Mouse (Mus musculus): ENCODE measurements around the gene Calr.

The Calr gene

GRCm38 (mm10) chr8:84815547-84815946 is 31.2 kb downstream of the Calr start:
- DNase-seq (ENCODE audit: low spot score in 2 of 2) = peak; percentile 91 to 95

- DNase-seq (ENCODE audit: low spot score in 2 of 2) = no peak
Observed at GRCm38 (mm10) chr8:84814555-84815441, 31.9 kb downstream of the Calr start.

GRCm38 (mm10) chr8:84814240-84814554 is 32.5 kb downstream of the Calr start:
- DNase-seq (ENCODE audit: low spot score in 2 of 2) = no peak

GRCm38 (mm10) chr8:84813830-84814229 is 32.9 kb downstream of the Calr start:
- DNase-seq (ENCODE audit: low spot score in 2 of 2) = no peak

GRCm38 (mm10) chr8:84813059-84813458 is 33.7 kb downstream of the Calr start:
- peak; percentile 64 to 83 for DNase-seq (ENCODE audit: low spot score in 2 of 2)

GRCm38 (mm10) chr8:84811303-84811702 is 35.4 kb downstream of the Calr start:
- no peak for DNase-seq (ENCODE audit: low spot score in 2 of 2)

- peak; percentile 85 to 91 for DNase-seq (ENCODE audit: low spot score in 2 of 2)
Observed at GRCm38 (mm10) chr8:84810896-84811295, 35.8 kb downstream of the Calr start.

GRCm38 (mm10) chr8:84809941-84810280 is 36.8 kb downstream of the Calr start:
- DNase-seq (ENCODE audit: low spot score in 2 of 2) = no peak

GRCm38 (mm10) chr8:84809109-84809940 is 37.4 kb downstream of the Calr start:
- DNase-seq (ENCODE audit: low spot score in 2 of 2) = no peak

- DNase-seq (ENCODE audit: low spot score in 2 of 2) = no peak
Observed at GRCm38 (mm10) chr8:84806031-84806430, 40.7 kb downstream of the Calr start.

- DNase-seq (ENCODE audit: low spot score in 2 of 2) = peak; percentile 61 to 70
Observed at GRCm38 (mm10) chr8:84799999-84800831, 46.5 kb downstream of the Calr start, which contains the start of gene Nfix. Gene Nfix (minus strand): TSS chr8:84800344.

- peak in 1 of 2 experiments; percentile 69 for DNase-seq (ENCODE audit: low spot score in 2 of 2)
Observed at GRCm38 (mm10) chr8:84799136-84799931, 47.4 kb downstream of the Calr start.

GRCm38 (mm10) chr8:84798446-84799135 is 48.1 kb downstream of the Calr start:
- DNase-seq (ENCODE audit: low spot score in 2 of 2) = no peak

GRCm38 (mm10) chr8:84797971-84798370 is 48.8 kb downstream of the Calr start:
- peak in 1 of 2 experiments; percentile 17 for DNase-seq (ENCODE audit: low spot score in 2 of 2)

GRCm38 (mm10) chr8:84797256-84797797 is 49.4 kb downstream of the Calr start:
- DNase-seq (ENCODE audit: low spot score in 2 of 2) = peak in 1 of 2 experiments; percentile 13

GRCm38 (mm10) chr8:84794486-84794885 is 52.2 kb downstream of the Calr start:
- DNase-seq (ENCODE audit: low spot score in 2 of 2) = no peak

- DNase-seq (ENCODE audit: low spot score in 2 of 2) = peak in 1 of 2 experiments; percentile 77
Observed at GRCm38 (mm10) chr8:84793791-84794485, 52.8 kb downstream of the Calr start.

- DNase-seq (ENCODE audit: low spot score in 2 of 2) = no peak
Observed at GRCm38 (mm10) chr8:84793134-84793533, 53.6 kb downstream of the Calr start.

- no peak for DNase-seq (ENCODE audit: low spot score in 2 of 2)
Observed at GRCm38 (mm10) chr8:84792429-84792947, 54.2 kb downstream of the Calr start.

All from heart, adult 9 months (tissue).